Mouse (Mus musculus) ovary, adult 18-20 months (tissue): ENCODE measurements around the gene Rnf185.

Source experiments
- DNase-seq: peaks from one replicate; pipeline ENCODE4 v3.0.0; 2022; ENCODE audit warnings: low spot score, mixed read lengths

The Rnf185 gene

DNA sequence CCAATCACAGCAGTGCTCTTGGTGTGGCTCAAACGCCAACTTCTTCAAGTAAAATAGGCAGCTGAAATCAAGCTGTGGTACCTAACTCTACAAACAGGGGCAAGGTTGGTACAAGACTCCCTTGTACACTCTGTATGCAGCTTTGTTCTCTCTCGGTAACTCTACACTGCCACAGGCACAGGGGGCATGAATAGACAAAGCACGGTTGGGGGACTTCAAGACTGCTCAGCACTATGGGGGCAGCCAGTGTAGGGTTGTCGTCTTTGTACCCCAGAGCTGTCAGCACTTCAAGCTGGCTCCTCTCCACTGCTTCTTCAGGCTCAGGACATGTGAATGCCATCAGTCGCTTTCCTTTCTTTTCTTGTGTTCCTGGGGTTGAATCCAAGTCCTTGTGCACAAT is 57.6 kb downstream of the Rnf185 start:
- no peak for DNase-seq

GRCm38 (mm10) chr11:3392526-3392925 is 59.6 kb downstream of the Rnf185 start:
- no peak for DNase-seq

DNA sequence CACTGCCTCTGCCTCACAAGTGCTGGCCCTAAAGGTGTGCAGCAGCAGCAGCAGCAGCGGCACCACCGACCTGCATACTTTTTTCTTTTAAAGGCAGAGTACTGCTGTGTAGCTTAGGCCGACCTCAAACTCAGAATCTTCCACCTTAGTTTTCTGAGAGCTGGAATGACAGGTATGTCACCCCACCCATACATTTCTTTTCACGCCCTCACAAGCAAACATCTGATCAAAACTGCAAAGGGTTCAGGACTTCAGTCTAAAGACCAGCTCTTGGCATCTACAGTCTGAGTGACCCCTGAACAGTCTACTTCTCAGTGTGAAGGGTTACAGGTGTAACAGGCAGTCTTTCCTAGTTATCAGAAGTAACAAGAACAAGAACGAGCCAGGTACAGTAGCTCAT is 61.4 kb downstream of the Rnf185 start:
- DNase-seq, result no peak

- no peak for DNase-seq
Observed at GRCm38 (mm10) chr11:3389996-3390395, 62.2 kb downstream of the Rnf185 start.

- DNase-seq, result no peak
Observed at GRCm38 (mm10) chr11:3387482-3388196, 64.5 kb downstream of the Rnf185 start.

GRCm38 (mm10) chr11:3386941-3387368 is 65.2 kb downstream of the Rnf185 start:
- DNase-seq, result peak; percentile 78

GRCm38 (mm10) chr11:3382602-3383594 is 69.3 kb downstream of the Rnf185 start:
- no peak for DNase-seq

DNA sequence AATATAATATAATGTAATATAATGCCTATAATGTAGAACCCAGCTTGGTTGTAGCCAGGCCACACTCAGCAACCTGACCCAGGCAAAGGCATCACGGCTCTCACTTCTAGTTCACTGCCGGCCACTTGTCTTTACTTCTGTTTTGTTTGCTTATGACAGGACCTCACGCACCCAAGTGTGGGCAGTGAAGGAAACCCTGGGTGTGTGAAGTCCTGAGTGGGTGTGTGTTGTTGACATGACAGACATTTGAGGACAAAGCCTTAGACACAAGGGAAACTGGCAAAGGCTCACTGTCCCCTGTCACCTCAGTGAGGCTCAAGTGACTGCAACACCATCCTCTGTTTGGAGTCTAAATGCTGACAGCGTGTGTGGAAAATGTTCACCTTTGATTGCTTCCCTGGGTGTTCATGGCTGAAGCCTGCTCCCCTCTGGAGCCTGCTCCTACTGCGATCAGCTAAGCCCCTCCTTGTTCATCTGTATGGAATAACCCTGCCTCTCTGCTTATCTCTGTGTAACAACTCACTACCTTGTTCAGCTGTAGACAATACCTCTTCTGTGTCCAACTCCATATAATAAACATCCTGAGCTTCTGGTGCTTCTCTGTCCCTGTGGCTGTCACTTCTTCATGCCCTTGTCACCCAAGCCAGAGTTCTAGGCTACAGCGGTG is 70.9 kb downstream of the Rnf185 start:
- no peak for DNase-seq

GRCm38 (mm10) chr11:3379427-3379826 is 72.7 kb downstream of the Rnf185 start:
- no peak for DNase-seq

GRCm38 (mm10) chr11:3374741-3375140 is 77.4 kb downstream of the Rnf185 start:
- DNase-seq, result no peak

DNA sequence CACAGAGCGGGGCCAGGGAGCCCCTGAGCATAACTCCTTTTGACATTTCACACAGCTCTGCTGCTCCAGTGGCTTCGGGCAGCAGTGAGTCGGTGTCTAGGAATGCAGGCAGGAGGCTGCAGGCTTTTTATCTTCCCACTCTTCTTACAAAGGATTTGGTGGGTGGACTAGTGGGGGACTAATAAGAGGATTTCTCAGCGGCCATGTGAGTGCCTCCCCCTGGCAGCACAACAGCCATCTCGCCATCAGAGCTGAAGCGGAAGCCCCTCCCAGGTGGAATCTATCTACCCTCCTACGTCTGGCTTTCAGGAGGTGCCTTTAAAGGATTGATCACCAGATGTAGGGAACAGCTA is 77.9 kb downstream of the Rnf185 start:
- DNase-seq, result no peak

- no peak for DNase-seq
Observed at GRCm38 (mm10) chr11:3373591-3374292, 78.4 kb downstream of the Rnf185 start.

DNA sequence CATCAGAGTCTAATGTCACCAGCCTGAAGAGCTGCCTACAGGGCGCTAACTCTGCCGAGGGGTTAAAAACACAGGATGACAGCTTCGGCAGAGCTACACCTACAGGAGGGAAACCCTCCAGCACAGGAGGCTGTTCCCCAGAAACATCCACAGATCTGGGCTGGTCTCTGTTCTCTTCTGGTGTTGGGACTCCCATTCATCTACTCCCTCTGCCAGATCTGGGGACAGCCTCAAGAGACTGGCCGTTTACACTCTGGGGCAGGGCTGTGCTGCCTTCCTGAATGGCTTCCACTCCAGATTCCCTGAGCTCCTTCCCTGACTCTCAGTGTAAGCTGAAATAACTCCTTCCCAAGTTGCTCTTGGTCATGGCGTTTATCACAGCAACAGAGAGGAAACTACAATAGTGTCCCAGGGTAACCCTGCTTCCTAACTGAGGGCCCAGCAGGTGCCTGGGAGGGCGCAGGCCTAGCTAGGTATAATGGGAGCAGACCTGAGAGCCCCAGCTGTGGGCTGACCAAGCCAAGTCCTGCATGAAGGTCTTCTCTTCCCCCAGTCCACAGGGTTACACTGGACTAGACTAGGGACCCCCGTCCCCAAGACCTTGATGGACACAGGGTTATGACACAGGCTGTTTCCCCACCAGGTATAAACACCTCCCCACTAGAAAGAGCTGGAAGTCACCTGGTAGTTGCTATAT is 80.4 kb downstream of the Rnf185 start:
- no peak for DNase-seq

GRCm38 (mm10) chr11:3370928-3371598 is 81.1 kb downstream of the Rnf185 start:
- DNase-seq, result peak; percentile 64

DNA sequence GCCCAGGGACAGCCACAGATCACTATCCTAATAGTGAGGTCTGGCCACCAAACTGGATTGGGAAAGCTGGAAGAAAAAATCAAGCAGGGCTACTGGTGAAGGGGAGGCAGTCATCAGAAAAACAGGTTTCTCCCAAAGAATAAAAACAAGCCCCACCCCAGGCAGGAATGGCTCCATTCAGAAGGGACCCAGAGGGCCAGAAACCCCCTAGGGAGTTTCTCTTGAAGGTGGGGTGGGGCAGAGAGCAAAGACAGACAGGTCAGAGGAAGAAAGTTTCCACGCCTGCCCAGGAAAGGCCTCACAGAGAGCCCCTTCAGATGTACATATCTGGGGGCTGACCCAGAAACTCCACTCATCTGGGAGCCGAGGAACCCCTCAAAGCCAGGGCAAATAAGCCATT is 82.0 kb downstream of the Rnf185 start:
- no peak for DNase-seq

- no peak for DNase-seq
Observed at GRCm38 (mm10) chr11:3369449-3369848, 82.7 kb downstream of the Rnf185 start.

DNA sequence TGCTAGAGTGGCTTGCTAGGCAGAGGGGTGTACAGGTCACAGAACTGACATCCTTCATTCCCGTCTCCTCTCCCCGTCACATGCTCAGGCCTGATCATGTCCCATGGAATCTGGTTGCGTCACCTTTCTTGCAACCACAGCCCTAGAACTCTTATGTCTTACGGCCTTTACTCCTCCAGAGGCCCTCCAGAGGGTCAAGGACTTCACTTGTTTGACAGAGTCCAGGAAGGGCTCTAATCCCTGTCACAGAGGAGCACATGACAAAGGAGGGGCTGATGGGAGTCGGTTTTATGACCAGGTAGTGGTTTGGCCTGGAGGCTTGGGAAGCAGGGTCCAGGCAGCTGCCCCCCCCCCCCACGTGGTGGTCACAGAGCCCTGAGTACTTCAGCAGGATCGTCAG is 83.2 kb downstream of the Rnf185 start:
- DNase-seq, result no peak

GRCm38 (mm10) chr11:3366411-3366810 is 85.8 kb downstream of the Rnf185 start:
- no peak for DNase-seq
